Mouse (Mus musculus) limb, embryonic 12.5 days (tissue): ENCODE results near the gene Hsph1. TPM values are rescaled to one million over a fixed set of nuclear protein-coding genes. Genes with fewer than 3 reads are reported as not detected.
A peak's percentile ranks its signal among the peaks of the same experiment; 100 is the strongest.

Experiments
- ATAC-seq: fragments of 200-750 bp; cut with Nextera tagmentation; 2 replicates; pipeline ENCODE4 v1.8.0; 2017; ENCODE audit warnings: low read depth, moderate TSS enrichment; ENCODE audit not compliant: insufficient number of reproducible peaks, insufficient read depth, low FRiP score, low TSS enrichment
- H3K27ac ChIP-seq: fragments of 300-500 bp; sonication (generic); 2 replicates; pipeline ENCODE4 v1.5.1; 2016; ENCODE audit warnings: mild to moderate bottlenecking, moderate library complexity
- H3K27me3 ChIP-seq: fragments of 300-500 bp; sonication (generic); 2 replicates; pipeline ENCODE4 v1.6.1; 2016; ENCODE audit warnings: mild to moderate bottlenecking, moderate library complexity
- H3K36me3 ChIP-seq: fragments of 300-500 bp; sonication (generic); 2 replicates; pipeline ENCODE4 v1.6.1; 2016; ENCODE audit warnings: mild to moderate bottlenecking, moderate library complexity
- H3K4me1 ChIP-seq: fragments of 300-500 bp; sonication (generic); replicated peaks from 2 replicates; pipeline ENCODE4 v1.6.1; 2016
- H3K4me2 ChIP-seq: fragments of 300-500 bp; sonication (generic); 2 replicates; pipeline ENCODE4 v1.6.1; 2016; ENCODE audit warnings: mild to moderate bottlenecking, moderate library complexity
- H3K4me3 ChIP-seq: fragments of 300-500 bp; sonication (generic); replicated peaks from 2 replicates; pipeline ENCODE4 v1.5.1; 2016; ENCODE audit warnings: mild to moderate bottlenecking
- H3K9ac ChIP-seq: fragments of 300-500 bp; sonication (generic); replicated peaks from 2 replicates; pipeline ENCODE4 v1.6.1; 2016; ENCODE audit warnings: mild to moderate bottlenecking, moderate library complexity
- H3K9me3 ChIP-seq: fragments of 300-500 bp; sonication (generic); 2 replicates; pipeline ENCODE4 v1.6.1; 2016; ENCODE audit warnings: mild to moderate bottlenecking, moderate library complexity
- WGBS: fragments of 180-500 bp; shearing (Covaris S2); methylation state at CpG from one replicate; pipeline ENCODE4 v1.1.7; 2016; 5-methylcytosine and 5-hydroxymethylcytosine counted together
- polyA plus RNA-seq: library from polyadenylated mRNA; unstranded; fragments of >200 nt; fragmentation: Nextera tagmentation; extraction: Ambion mirVana; gene quantifications from 2 replicates; pipeline ENCODE4 v1.2.1, GENCODE M21; 2016

Gene Hsph1
- polyA plus RNA-seq: 80.9 and 82.2 TPM in 2 replicates

GRCm38 (mm10) chr5:149636075-149636920 lies at the start of gene Hsph1:
Gene Hsph1, minus strand, starts transcription at chr5:149636376.
- Histone ChIP-seq H3K27ac (peak within 1 kb of the TSS; percentile 90), H3K27me3 (no peaks in the 10 kb centered on the region), H3K9me3 (no peaks in the 10 kb centered on the region), H3K9ac (peak within 1 kb of the TSS; percentile 80), H3K4me2 (peak within 1 kb of the TSS; percentile 79), H3K4me1 (peaks cover 15% of the 10 kb centered on the region), H3K4me3 (peak within 1 kb of the TSS; percentile 79), H3K36me3 (peaks cover 20% of the 10 kb centered on the region)
- ATAC-seq: peak; percentile 99
- WGBS: under 1% methylated on average over 60 of the region's 60 CpGs

DNA sequence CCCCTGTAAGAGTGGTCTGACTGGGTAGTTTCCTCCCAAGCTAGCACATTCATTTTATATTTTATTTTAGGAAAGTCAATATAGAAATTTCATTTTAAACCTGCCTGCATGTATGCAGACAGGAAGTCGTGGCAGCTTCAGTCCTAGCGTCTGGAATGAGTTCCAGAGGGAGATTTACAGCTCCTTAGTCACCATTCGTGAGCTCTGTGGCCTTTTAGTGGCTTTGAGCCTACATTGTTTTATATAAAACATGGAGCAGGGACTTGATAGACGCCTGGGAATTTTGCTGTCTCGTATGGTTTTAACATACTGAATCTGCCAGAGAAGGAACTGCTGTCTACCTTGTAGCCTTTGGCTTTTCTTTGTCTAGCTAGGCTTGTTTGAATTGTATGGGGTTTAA lies 44.8 kb upstream of the Hsph1 start:
- 40% methylated on average over 5 of the region's 5 CpGs for WGBS
- H3K4me2 ChIP-seq: no peak overlapping the region
- H3K4me3 ChIP-seq: no peak overlapping the region
- H3K9me3 ChIP-seq: no peaks in the 10 kb centered on the region
- no peak overlapping the region for H3K9ac ChIP-seq
- ATAC-seq: no peak
- 0 out of 2 replicates have a peak overlapping the region, but pooled peaks have one; percentile 45 for H3K27ac ChIP-seq
- peaks cover 18% of the 10 kb centered on the region for H3K4me1 ChIP-seq
- H3K27me3 ChIP-seq: 0 out of 2 replicates have a peak, but pooled peaks cover 3% of the 10 kb centered on the region
- no peaks in the 10 kb centered on the region for H3K36me3 ChIP-seq

GRCm38 (mm10) chr5:149679886-149680285 lies 43.7 kb upstream of the Hsph1 start:
- Histone ChIP-seq H3K36me3 (no peaks in the 10 kb centered on the region), H3K27ac (no peak overlapping the region), H3K9me3 (no peaks in the 10 kb centered on the region), H3K4me3 (no peak overlapping the region), H3K4me1 (peaks cover 18% of the 10 kb centered on the region), H3K4me2 (no peak overlapping the region), H3K27me3 (0 out of 2 replicates have a peak, but pooled peaks cover 3% of the 10 kb centered on the region), H3K9ac (no peak overlapping the region)
- ATAC-seq: no peak
- WGBS: 51% methylated on average over 7 of the region's 7 CpGs

DNA sequence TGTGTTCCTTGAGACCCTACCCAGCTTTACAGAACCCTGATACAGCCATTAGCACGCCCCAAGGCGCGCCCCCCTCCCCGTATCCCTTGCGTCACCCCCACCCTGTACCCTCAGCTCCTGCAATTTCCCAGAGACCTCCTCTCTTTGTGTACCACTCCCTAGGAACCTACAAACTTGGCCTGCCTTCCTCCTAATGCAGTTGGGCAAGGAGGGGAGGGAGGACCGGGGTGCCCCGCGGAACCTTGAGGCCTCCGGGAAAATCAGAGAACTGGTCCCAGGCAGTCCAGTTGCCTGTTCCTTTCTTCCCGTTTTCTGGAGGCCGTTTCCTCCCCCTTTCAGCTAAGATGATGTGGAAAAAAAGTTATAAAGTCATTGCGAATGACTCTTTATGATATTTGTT lies 43.2 kb upstream of the Hsph1 start:
- Histone ChIP-seq H3K36me3 (no peaks in the 10 kb centered on the region), H3K27ac (peak overlapping the region; percentile 29; the same call in 1 of the 2 replicates), H3K4me2 (peak overlapping the region; percentile 97), H3K9ac (peak overlapping the region; percentile 83), H3K4me1 (peaks cover 18% of the 10 kb centered on the region), H3K9me3 (no peaks in the 10 kb centered on the region), H3K27me3 (0 out of 2 replicates have a peak, but pooled peaks cover 3% of the 10 kb centered on the region), H3K4me3 (peak overlapping the region; percentile 76)
- no peak for ATAC-seq
- WGBS: 5% methylated on average over 12 of the region's 12 CpGs

GRCm38 (mm10) chr5:149678990-149679348 lies 42.8 kb upstream of the Hsph1 start:
- Histone ChIP-seq H3K27ac (peak overlapping the region; percentile 29; the same call in 1 of the 2 replicates), H3K4me2 (peak overlapping the region; percentile 97), H3K36me3 (no peaks in the 10 kb centered on the region), H3K4me1 (peaks cover 22% of the 10 kb centered on the region), H3K4me3 (peak overlapping the region; percentile 76), H3K9ac (peak overlapping the region; percentile 83), H3K27me3 (0 out of 2 replicates have a peak, but pooled peaks cover 3% of the 10 kb centered on the region), H3K9me3 (no peaks in the 10 kb centered on the region)
- under 1% methylated on average over 15 of the region's 15 CpGs for WGBS
- no peak; the same call in none of the 2 replicates for ATAC-seq

- Histone ChIP-seq H3K9ac (peak within 1 kb of the TSS; percentile 83), H3K4me3 (peak within 1 kb of the TSS; percentile 76), H3K27ac (peak within 1 kb of the TSS; percentile 91), H3K4me2 (peak within 1 kb of the TSS; percentile 97), H3K27me3 (0 out of 2 replicates have a peak, but pooled peaks cover 3% of the 10 kb centered on the region), H3K36me3 (no peaks in the 10 kb centered on the region), H3K4me1 (peaks cover 27% of the 10 kb centered on the region), H3K9me3 (no peaks in the 10 kb centered on the region)
- peak; percentile 92 for ATAC-seq
- under 1% methylated on average over 81 of the region's 106 CpGs for WGBS
These were observed 42.2 kb upstream of the Hsph1 start, which contains the start of gene B3glct for GRCm38 (mm10) chr5:149678100-149678989. Gene B3glct, plus strand, starts transcription at chr5:149678230.

GRCm38 (mm10) chr5:149677196-149677595 lies 41.0 kb upstream of the Hsph1 start:
- H3K4me2 ChIP-seq: no peak overlapping the region
- no peak overlapping the region for H3K9ac ChIP-seq
- 89% methylated on average over 3 of the region's 3 CpGs for WGBS
- 0 out of 2 replicates have a peak, but pooled peaks cover under 1% of the 10 kb centered on the region for H3K9me3 ChIP-seq
- no peak for ATAC-seq
- H3K27ac ChIP-seq: no peak overlapping the region
- no peaks in the 10 kb centered on the region for H3K36me3 ChIP-seq
- 0 out of 2 replicates have a peak, but pooled peaks cover 3% of the 10 kb centered on the region for H3K27me3 ChIP-seq
- H3K4me3 ChIP-seq: no peak overlapping the region
- H3K4me1 ChIP-seq: peaks cover 27% of the 10 kb centered on the region

- 0 out of 2 replicates have a peak, but pooled peaks cover 4% of the 10 kb centered on the region for H3K9me3 ChIP-seq
- H3K4me2 ChIP-seq: no peak overlapping the region
- no peak for ATAC-seq
- no peaks in the 10 kb centered on the region for H3K4me1 ChIP-seq
- no peaks in the 10 kb centered on the region for H3K36me3 ChIP-seq
- 77% methylated on average over 5 of the region's 5 CpGs for WGBS
- no peak overlapping the region for H3K9ac ChIP-seq
- no peaks in the 10 kb centered on the region for H3K27me3 ChIP-seq
- no peak overlapping the region for H3K4me3 ChIP-seq
- H3K27ac ChIP-seq: no peak overlapping the region
These were observed 27.2 kb upstream of the Hsph1 start for GRCm38 (mm10) chr5:149663417-149663816.

GRCm38 (mm10) chr5:149662980-149663379 lies 26.8 kb upstream of the Hsph1 start:
- H3K4me3 ChIP-seq: no peak overlapping the region
- no peak for ATAC-seq
- H3K9me3 ChIP-seq: 0 out of 2 replicates have a peak, but pooled peaks cover 4% of the 10 kb centered on the region
- no peaks in the 10 kb centered on the region for H3K27me3 ChIP-seq
- H3K4me2 ChIP-seq: no peak overlapping the region
- no peak overlapping the region for H3K9ac ChIP-seq
- no peak overlapping the region for H3K27ac ChIP-seq
- WGBS: 92% methylated on average over 6 of the region's 6 CpGs
- H3K36me3 ChIP-seq: no peaks in the 10 kb centered on the region
- no peaks in the 10 kb centered on the region for H3K4me1 ChIP-seq

DNA sequence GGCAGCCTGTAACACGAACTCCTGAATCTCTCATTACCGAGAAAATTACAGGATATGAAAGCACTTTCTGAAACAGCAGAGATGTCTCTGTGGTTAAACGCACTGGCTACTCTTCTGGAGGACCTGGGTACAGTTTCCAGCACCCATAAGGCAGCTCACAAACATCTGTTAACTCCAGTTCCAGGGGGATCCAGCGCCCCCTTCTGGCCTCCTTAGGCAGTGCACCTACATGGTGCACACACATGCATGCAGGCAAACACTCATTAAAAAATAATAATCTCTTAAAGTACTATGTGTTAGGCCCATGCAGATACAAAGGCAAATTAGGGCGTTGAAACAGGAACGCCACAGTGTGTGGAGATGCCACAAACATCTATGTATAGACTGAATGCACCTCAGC lies 25.3 kb upstream of the Hsph1 start:
- Histone ChIP-seq H3K36me3 (no peaks in the 10 kb centered on the region), H3K4me2 (no peak overlapping the region), H3K27me3 (no peaks in the 10 kb centered on the region), H3K4me3 (no peak overlapping the region), H3K27ac (no peak overlapping the region), H3K9ac (no peak overlapping the region), H3K9me3 (0 out of 2 replicates have a peak, but pooled peaks cover 4% of the 10 kb centered on the region), H3K4me1 (no peaks in the 10 kb centered on the region)
- 87% methylated on average over 6 of the region's 6 CpGs for WGBS
- no peak for ATAC-seq

GRCm38 (mm10) chr5:149659414-149659780 lies 23.2 kb upstream of the Hsph1 start:
- H3K27ac ChIP-seq: no peak overlapping the region
- WGBS: 73% methylated on average over 8 of the region's 9 CpGs
- H3K4me1 ChIP-seq: no peaks in the 10 kb centered on the region
- H3K4me3 ChIP-seq: no peak overlapping the region
- H3K9ac ChIP-seq: no peak overlapping the region
- ATAC-seq: no peak
- H3K36me3 ChIP-seq: no peaks in the 10 kb centered on the region
- 0 out of 2 replicates have a peak, but pooled peaks cover 4% of the 10 kb centered on the region for H3K9me3 ChIP-seq
- no peak overlapping the region for H3K4me2 ChIP-seq
- no peaks in the 10 kb centered on the region for H3K27me3 ChIP-seq
